Mouse (Mus musculus): Measurements from ENCODE around the gene Fam19a1. TPM values are rescaled to one million over a fixed set of nuclear protein-coding genes. Genes with fewer than 3 reads are reported as not detected.

Gene Fam19a1
- polyA plus RNA-seq (2015; fragmentation: Illumina TruSeq; extraction: RNeasy Lipid Tissue Mini Kit (QIAGEN cat#74804); ENCODE audit: insufficient read depth, low read depth, low replicate concordance) = not detected

GRCm38 (mm10) chr6:96112854-96113253 is at the start of gene Fam19a1:
Gene Fam19a1, plus strand, starts transcription at chr6:96113154.

GRCm38 (mm10) chr6:96165818-96166379 is 52.9 kb downstream of the Fam19a1 start, which contains the start of gene 1700123L14Rik:
Gene 1700123L14Rik, minus strand, starts transcription at chr6:96166243.

Other genes with a start within 250 kb of the Fam19a1 start
- not detected for gene 1700123L14Rik, start 53.1 kb downstream of the Fam19a1 start, polyA plus RNA-seq (2015; fragmentation: Illumina TruSeq; extraction: RNeasy Lipid Tissue Mini Kit (QIAGEN cat#74804); ENCODE audit: insufficient read depth, low read depth, low replicate concordance)

Measured in pancreas, adult 10 weeks (tissue).